Mouse (Mus musculus) midbrain, embryonic 11.5 days (tissue): ENCODE data around the gene Slc7a8. TPM values are rescaled to one million over a fixed set of nuclear protein-coding genes. Genes with fewer than 3 reads are reported as not detected.

ENCODE experiments used
- ATAC-seq: fragments of 200-750 bp; cut with Nextera tagmentation; 2 replicates; pipeline ENCODE4 v1.8.0; 2017; ENCODE audit warnings: moderate TSS enrichment, moderate library complexity; ENCODE audit not compliant: low FRiP score
- DNase-seq: peaks from one replicate; pipeline ENCODE4 v3.0.0; 2015; ENCODE audit warnings: low spot score; ENCODE audit errors: missing footprints
- H3K27ac ChIP-seq: fragments of 300-500 bp; sonication (generic); 2 replicates; pipeline ENCODE4 v1.5.1; 2014; ENCODE audit warnings: low read depth, low read length
- H3K27me3 ChIP-seq: fragments of 300-500 bp; sonication (generic); 2 replicates; pipeline ENCODE4 v1.6.1; 2014; ENCODE audit warnings: mild to moderate bottlenecking, low read length, moderate library complexity, mixed read lengths; ENCODE audit not compliant: control insufficient read depth, insufficient read depth
- H3K36me3 ChIP-seq: fragments of 300-500 bp; sonication (generic); 2 replicates; pipeline ENCODE4 v1.6.1; 2014; ENCODE audit warnings: mild to moderate bottlenecking, low read length, moderate library complexity, mixed read lengths; ENCODE audit not compliant: control insufficient read depth, insufficient read depth
- H3K4me1 ChIP-seq: fragments of 300-500 bp; sonication (generic); 2 replicates; pipeline ENCODE4 v1.6.1; 2014; ENCODE audit warnings: low read length; ENCODE audit not compliant: control insufficient read depth, insufficient read depth
- H3K4me2 ChIP-seq: fragments of 300-500 bp; sonication (generic); 2 replicates; pipeline ENCODE4 v1.6.1; 2014; ENCODE audit warnings: mild to moderate bottlenecking, moderate library complexity
- H3K4me3 ChIP-seq: fragments of 300-500 bp; sonication (generic); 2 replicates; pipeline ENCODE4 v1.5.1; 2014; ENCODE audit warnings: low read depth, low read length
- H3K9ac ChIP-seq: fragments of 300-500 bp; sonication (generic); 2 replicates; pipeline ENCODE4 v1.6.1; 2014; ENCODE audit warnings: low read length
- H3K9me3 ChIP-seq: fragments of 300-500 bp; sonication (generic); 2 replicates; pipeline ENCODE4 v1.6.1; 2016; ENCODE audit warnings: low read length; ENCODE audit not compliant: control insufficient read depth
- WGBS: fragments of 180-500 bp; shearing (Covaris S2); extraction: QIAGEN DNeasy Blood & Tissue Kit; methylation state at CpG from one replicate; pipeline ENCODE4 v1.1.7; 2014; 5-methylcytosine and 5-hydroxymethylcytosine counted together
- polyA plus RNA-seq: library from polyadenylated mRNA; unstranded; fragments of >200 nt; fragmentation: Nextera tagmentation; extraction: Ambion mirVana; gene quantifications from 2 replicates; pipeline ENCODE4 v1.2.1, GENCODE M21; 2014

Gene Slc7a8
- 2.8 and 3.0 TPM in 2 replicates for polyA plus RNA-seq

GRCm38 (mm10) chr14:54781610-54782365 is at the start of gene Slc7a8:
Gene Slc7a8 (minus strand): TSS chr14:54781946.
- no peaks in the 10 kb centered on the region for H3K9me3 ChIP-seq
- peak within 1 kb of the TSS; percentile 55; the same call in 1 of the 2 replicates for H3K9ac ChIP-seq
- 1% methylated on average over 37 of the region's 37 CpGs for WGBS
- H3K36me3 ChIP-seq = no peaks in the 10 kb centered on the region
- ATAC-seq (peak; percentile 80), DNase-seq (peak; percentile 95)
- no peak within 1 kb of the TSS for H3K27ac ChIP-seq
- H3K4me1 ChIP-seq = peaks cover 7% of the 10 kb centered on the region
- peak within 1 kb of the TSS; percentile 47 for H3K4me3 ChIP-seq
- peak within 1 kb of the TSS; percentile 87 for H3K4me2 ChIP-seq
- H3K27me3 ChIP-seq = peaks cover 10% of the 10 kb centered on the region

GRCm38 (mm10) chr14:54823716-54824115 is 42.0 kb upstream of the Slc7a8 start:
- Histone ChIP-seq H3K9me3 (no peaks in the 10 kb centered on the region), H3K27ac (no peak overlapping the region), H3K27me3 (no peaks in the 10 kb centered on the region), H3K4me1 (no peaks in the 10 kb centered on the region), H3K36me3 (no peaks in the 10 kb centered on the region), H3K9ac (no peak overlapping the region), H3K4me2 (no peak overlapping the region), H3K4me3 (no peak overlapping the region)
- ATAC-seq (no peak), DNase-seq (no peak)
- WGBS = 89% methylated on average over 1 of the region's 1 CpGs

DNA sequence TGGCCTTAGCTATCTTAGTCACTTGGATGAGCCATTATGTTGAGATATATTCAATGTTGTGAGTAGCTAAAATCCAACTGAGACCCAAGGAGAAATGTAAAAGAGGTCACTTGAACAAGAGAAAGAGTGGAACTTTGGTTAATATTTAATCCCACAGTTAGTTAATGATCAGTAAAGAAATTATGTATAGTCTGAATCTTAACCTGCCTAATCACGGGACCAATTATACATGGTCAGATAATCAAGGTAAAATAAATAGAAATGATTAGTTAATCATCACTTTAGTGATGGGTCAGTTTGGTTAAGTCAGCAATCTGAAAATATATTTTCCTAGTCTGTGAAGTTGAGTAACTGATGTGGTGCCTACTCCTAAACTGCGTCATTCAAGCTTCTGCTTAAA is 40.6 kb upstream of the Slc7a8 start:
- DNase-seq (no peak), ATAC-seq (no peak)
- Histone ChIP-seq H3K9ac (no peak overlapping the region), H3K4me2 (no peak overlapping the region), H3K4me3 (no peak overlapping the region), H3K27me3 (no peaks in the 10 kb centered on the region), H3K36me3 (no peaks in the 10 kb centered on the region), H3K27ac (no peak overlapping the region), H3K9me3 (no peaks in the 10 kb centered on the region), H3K4me1 (no peaks in the 10 kb centered on the region)
- 88% methylated on average over 2 of the region's 2 CpGs for WGBS

DNA sequence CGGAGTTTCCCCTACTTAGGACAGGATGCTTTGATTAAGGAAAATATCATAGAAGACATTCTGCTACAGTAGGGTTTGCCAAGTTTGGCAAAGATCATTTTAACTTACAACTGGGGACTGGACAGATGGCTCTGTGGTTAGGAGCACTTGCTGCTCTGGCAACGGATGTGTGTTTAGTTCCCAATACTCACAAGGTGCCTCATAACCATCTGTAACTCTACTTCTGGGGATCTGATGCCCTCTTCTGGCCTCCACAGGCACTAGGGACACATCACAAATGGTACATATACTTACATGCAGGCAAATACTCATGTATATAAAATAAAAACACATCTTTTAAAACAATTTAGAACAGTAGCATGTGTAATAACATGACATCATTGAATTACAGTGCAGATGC is 36.0 kb upstream of the Slc7a8 start:
- H3K9me3 ChIP-seq = no peaks in the 10 kb centered on the region
- no peak overlapping the region for H3K4me2 ChIP-seq
- DNase-seq (no peak), ATAC-seq (no peak)
- H3K27me3 ChIP-seq = no peaks in the 10 kb centered on the region
- H3K4me3 ChIP-seq = no peak overlapping the region
- H3K36me3 ChIP-seq = no peaks in the 10 kb centered on the region
- WGBS = 54% methylated on average over 2 of the region's 2 CpGs
- no peaks in the 10 kb centered on the region for H3K4me1 ChIP-seq
- no peak overlapping the region for H3K27ac ChIP-seq
- H3K9ac ChIP-seq = no peak overlapping the region

GRCm38 (mm10) chr14:54815737-54816136 is 34.0 kb upstream of the Slc7a8 start:
- ATAC-seq = no peak
- Histone ChIP-seq H3K27me3 (no peaks in the 10 kb centered on the region), H3K4me2 (no peak overlapping the region), H3K9ac (no peak overlapping the region), H3K9me3 (no peaks in the 10 kb centered on the region), H3K27ac (no peak overlapping the region), H3K4me1 (no peaks in the 10 kb centered on the region), H3K4me3 (no peak overlapping the region), H3K36me3 (no peaks in the 10 kb centered on the region)
- DNase-seq = no peak
- WGBS = 68% methylated on average over 3 of the region's 3 CpGs

- Histone ChIP-seq H3K4me1 (no peaks in the 10 kb centered on the region), H3K4me2 (no peak within 1 kb of the TSS), H3K27ac (no peak within 1 kb of the TSS), H3K36me3 (no peaks in the 10 kb centered on the region), H3K27me3 (no peaks in the 10 kb centered on the region), H3K9ac (no peak within 1 kb of the TSS), H3K9me3 (no peaks in the 10 kb centered on the region), H3K4me3 (no peak within 1 kb of the TSS)
- DNase-seq (no peak), ATAC-seq (no peak)
- 82% methylated on average over 29 of the region's 29 CpGs for WGBS
These were observed 32.2 kb upstream of the Slc7a8 start, which contains the start of gene Rnf212b for GRCm38 (mm10) chr14:54813991-54814390. Gene Rnf212b (plus strand): TSS chr14:54814141.

GRCm38 (mm10) chr14:54809668-54810033 is 27.9 kb upstream of the Slc7a8 start:
- DNase-seq (no peak), ATAC-seq (no peak)
- no peaks in the 10 kb centered on the region for H3K4me1 ChIP-seq
- H3K4me3 ChIP-seq = no peak overlapping the region
- H3K36me3 ChIP-seq = no peaks in the 10 kb centered on the region
- 88% methylated on average over 3 of the region's 3 CpGs for WGBS
- H3K27me3 ChIP-seq = no peaks in the 10 kb centered on the region
- no peaks in the 10 kb centered on the region for H3K9me3 ChIP-seq
- no peak overlapping the region for H3K27ac ChIP-seq
- H3K4me2 ChIP-seq = no peak overlapping the region
- H3K9ac ChIP-seq = no peak overlapping the region

GRCm38 (mm10) chr14:54808718-54809667 is 27.2 kb upstream of the Slc7a8 start:
- H3K4me2 ChIP-seq = no peak overlapping the region
- H3K4me1 ChIP-seq = no peaks in the 10 kb centered on the region
- 80% methylated on average over 4 of the region's 4 CpGs for WGBS
- ATAC-seq (no peak), DNase-seq (no peak)
- H3K4me3 ChIP-seq = no peak overlapping the region
- no peaks in the 10 kb centered on the region for H3K9me3 ChIP-seq
- no peak overlapping the region for H3K9ac ChIP-seq
- H3K27me3 ChIP-seq = no peaks in the 10 kb centered on the region
- H3K27ac ChIP-seq = no peak overlapping the region
- H3K36me3 ChIP-seq = no peaks in the 10 kb centered on the region

- ATAC-seq (no peak), DNase-seq (no peak)
- no peaks in the 10 kb centered on the region for H3K36me3 ChIP-seq
- WGBS = 84% methylated on average over 4 of the region's 4 CpGs
- H3K27me3 ChIP-seq = no peaks in the 10 kb centered on the region
- no peak overlapping the region for H3K9ac ChIP-seq
- H3K9me3 ChIP-seq = no peaks in the 10 kb centered on the region
- H3K4me1 ChIP-seq = no peaks in the 10 kb centered on the region
- no peak overlapping the region for H3K27ac ChIP-seq
- H3K4me2 ChIP-seq = no peak overlapping the region
- H3K4me3 ChIP-seq = no peak overlapping the region
These were observed 24.4 kb upstream of the Slc7a8 start for GRCm38 (mm10) chr14:54806124-54806523.
